Mouse (Mus musculus) brain, embryonic 18.5 days (tissue): ENCODE measurements around the gene Sdccag8.

Source experiments
- DNase-seq: peaks from one replicate; pipeline ENCODE4 v3.0.0-alpha.2; 2012; ENCODE audit warnings: low read depth, low spot score

Sdccag8 gene

GRCm38 (mm10) chr1:177051366-177051963 lies 237.0 kb downstream of the Sdccag8 start:
- DNase-seq = no peak

- no peak for DNase-seq
Measured at GRCm38 (mm10) chr1:177054891-177055290, 240.4 kb downstream of the Sdccag8 start.

- DNase-seq = no peak
Measured at GRCm38 (mm10) chr1:177061761-177062160, 247.3 kb downstream of the Sdccag8 start.

GRCm38 (mm10) chr1:177065732-177066131 lies 251.3 kb downstream of the Sdccag8 start:
- no peak for DNase-seq

DNA sequence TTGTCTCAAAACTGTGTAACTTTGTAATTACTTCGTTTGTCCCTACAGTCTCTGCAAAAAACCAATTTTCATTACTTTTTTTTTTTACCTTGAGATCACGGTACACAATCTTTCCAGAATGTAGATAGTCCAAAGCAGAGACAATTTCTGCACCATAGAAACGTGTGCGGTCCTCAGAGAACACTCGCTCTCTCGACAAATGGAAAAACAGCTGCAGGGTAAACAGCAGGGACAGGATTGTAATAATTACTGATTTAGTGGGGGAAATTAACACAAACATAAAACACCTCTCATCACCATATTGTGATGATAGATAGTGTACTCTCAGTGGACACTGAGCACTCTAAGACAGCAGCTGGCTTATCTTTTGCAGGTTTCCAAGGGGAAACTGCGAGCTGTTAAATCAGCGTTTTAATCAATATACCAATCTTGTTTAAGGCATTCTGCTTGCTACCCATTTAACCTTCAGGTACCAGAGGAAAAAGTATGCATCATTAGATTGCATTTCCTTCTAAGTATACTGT lies 252.7 kb downstream of the Sdccag8 start:
- no peak for DNase-seq

DNA sequence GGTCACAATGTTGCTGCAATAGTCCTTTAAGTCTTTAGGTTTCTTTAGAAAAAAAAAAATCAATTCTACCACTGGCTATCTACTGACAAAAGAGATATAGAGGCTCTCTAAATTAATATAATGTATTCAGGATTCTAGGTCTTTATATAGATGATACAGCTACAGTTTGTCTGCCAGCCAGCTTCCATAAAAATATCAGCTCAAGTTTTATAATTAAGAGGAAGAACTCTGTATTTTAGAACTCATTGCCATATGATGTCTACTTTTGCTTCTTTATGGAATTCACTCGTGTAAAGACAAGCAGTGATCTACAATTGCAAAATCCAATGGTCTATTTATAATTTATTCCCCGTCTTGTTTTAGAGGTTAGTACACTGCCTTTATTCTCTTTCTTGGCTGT lies 254.7 kb downstream of the Sdccag8 start:
- DNase-seq = no peak
